Mouse (Mus musculus) G1E (cell line): ENCODE results near the gene Prkx.

Experiments
- CTCF ChIP-seq: IDR thresholded peaks from 2 replicates; pipeline ENCODE4 v1.5.1; 2012; ENCODE audit warnings: low read depth, low read length, inconsistent platforms, mixed read lengths
- GATA1 ChIP-seq: IDR thresholded peaks from 2 replicates; pipeline ENCODE4 v1.6.1; 2012; ENCODE audit warnings: borderline replicate concordance, low read length, inconsistent platforms, mixed read lengths

- TF ChIP-seq CTCF (no peak), GATA1 (no peak)
Observed at GRCm38 (mm10) chrX:77796238-77796835, at the start of gene Prkx.
